Mouse (Mus musculus) kidney, adult 2 months (tissue): ENCODE measurements around the gene Rad51c. TPM values are rescaled to one million over a fixed set of nuclear protein-coding genes. Genes with fewer than 3 reads are reported as not detected.
"Not testable (repeated sequence)": the region's sequence is repeated elsewhere in the genome, so short reads cannot be mapped to it uniquely, and the experiment has no call there.

ENCODE experiments used
- DNase-seq: peaks from one replicate; pipeline ENCODE4 v3.0.0; 2021
- H3K27ac ChIP-seq: fragments of 200-500 bp; 2 replicates; pipeline ENCODE4 v1.5.1; 2012; ENCODE audit warnings: low read depth, low read length, control low read depth, inconsistent platforms; ENCODE audit not compliant: insufficient read depth
- H3K27me3 ChIP-seq: fragments of 200-500 bp; replicated peaks from 2 replicates; pipeline ENCODE4 v1.6.1; 2012; ENCODE audit warnings: mild to moderate bottlenecking, moderate library complexity, low read length, inconsistent platforms; ENCODE audit not compliant: control insufficient read depth, insufficient read depth
- H3K36me3 ChIP-seq: fragments of 200-500 bp; 2 replicates; pipeline ENCODE4 v1.6.1; 2012; ENCODE audit warnings: mild to moderate bottlenecking, moderate library complexity, low read length, inconsistent platforms; ENCODE audit not compliant: control insufficient read depth, insufficient read depth
- H3K4me1 ChIP-seq: fragments of 200-500 bp; 2 replicates; pipeline ENCODE4 v1.6.1; 2011; ENCODE audit warnings: low read length; ENCODE audit not compliant: control insufficient read depth, insufficient read depth
- H3K4me3 ChIP-seq: fragments of 200-500 bp; 2 replicates; pipeline ENCODE4 v1.5.1; 2011; ENCODE audit warnings: mild to moderate bottlenecking, low read depth, low read length, control low read depth; ENCODE audit not compliant: insufficient read depth
- CTCF ChIP-seq: fragments of 200-500 bp; conservative IDR thresholded peaks from 2 replicates; pipeline ENCODE4 v1.5.1; 2011; ENCODE audit warnings: low read depth, mild to moderate bottlenecking, control low read depth, low read length, moderate library complexity, mixed read lengths; ENCODE audit not compliant: insufficient read depth, insufficient read length
- POLR2A ChIP-seq: fragments of 200-500 bp; IDR thresholded peaks from one replicate; pipeline ENCODE4 v1.6.1; 2011; ENCODE audit warnings: low read depth, low read length, control low read depth
- WGBS: fragments of 180-500 bp; shearing (Covaris S2); methylation state at CpG from one replicate; pipeline ENCODE4 v1.1.7; 2018; 5-methylcytosine and 5-hydroxymethylcytosine counted together
- polyA plus RNA-seq: library from polyadenylated mRNA; depleted of rRNA; stranded (reverse); fragments of >200 nt; gene quantifications from 2 replicates; pipeline ENCODE4 v1.2.3, GENCODE M21; 2012

Rad51c gene
- polyA plus RNA-seq, 1 experiment, result 0.77 TPM

GRCm38 (mm10) chr11:87447429-87447828 lies 42.7 kb upstream of the Rad51c start:
- no peak overlapping the region for H3K4me3 ChIP-seq
- H3K27me3 ChIP-seq, result no peaks in the 10 kb centered on the region
- H3K27ac ChIP-seq, result no peak overlapping the region
- H3K36me3 ChIP-seq, result no peaks in the 10 kb centered on the region
- no peak for DNase-seq
- no peak for TF ChIP-seq CTCF
- TF ChIP-seq POLR2A, result no peak
- H3K4me1 ChIP-seq, result no peaks in the 10 kb centered on the region; the same call in 1 of the 2 replicates

- no peak for DNase-seq
- Histone ChIP-seq H3K4me1 (no peaks in the 10 kb centered on the region; the same call in 1 of the 2 replicates), H3K27ac (no peak overlapping the region), H3K4me3 (no peak overlapping the region), H3K27me3 (no peaks in the 10 kb centered on the region), H3K36me3 (no peaks in the 10 kb centered on the region)
- 89% methylated on average over 3 of the region's 3 CpGs for WGBS
- TF ChIP-seq POLR2A (no peak), CTCF (no peak)
Measured at GRCm38 (mm10) chr11:87446159-87446558, 41.4 kb upstream of the Rad51c start.

- not testable (repeated sequence) for H3K36me3 ChIP-seq, DNase-seq, H3K4me3 ChIP-seq, H3K27me3 ChIP-seq, H3K4me1 ChIP-seq, H3K27ac ChIP-seq
- WGBS, result 60% methylated on average over 4 of the region's 4 CpGs
Measured at GRCm38 (mm10) chr11:87445593-87445992, 40.8 kb upstream of the Rad51c start.

- H3K27me3 ChIP-seq, result no peaks in the 10 kb centered on the region
- WGBS, result 14% methylated on average over 16 of the region's 16 CpGs
- H3K27ac ChIP-seq, result no peak overlapping the region
- no peaks in the 10 kb centered on the region; the same call in 1 of the 2 replicates for H3K4me1 ChIP-seq
- TF ChIP-seq CTCF (no peak), POLR2A (no peak)
- no peaks in the 10 kb centered on the region for H3K36me3 ChIP-seq
- no peak overlapping the region for H3K4me3 ChIP-seq
- no peak for DNase-seq
Measured at GRCm38 (mm10) chr11:87444735-87445428, 40.1 kb upstream of the Rad51c start.

- not testable (repeated sequence) for DNase-seq, H3K4me1 ChIP-seq, H3K27me3 ChIP-seq, H3K27ac ChIP-seq, H3K36me3 ChIP-seq, H3K4me3 ChIP-seq
- 65% methylated on average over 10 of the region's 10 CpGs for WGBS
Measured at GRCm38 (mm10) chr11:87444056-87444455, 39.3 kb upstream of the Rad51c start.

- DNase-seq, result peak; percentile 82
- Histone ChIP-seq H3K27ac (0 out of 2 replicates have a peak overlapping the region, but pooled peaks have one; percentile 41), H3K4me3 (no peak overlapping the region), H3K4me1 (no peaks in the 10 kb centered on the region; the same call in 1 of the 2 replicates), H3K36me3 (no peaks in the 10 kb centered on the region), H3K27me3 (no peaks in the 10 kb centered on the region)
- WGBS, result under 1% methylated on average over 5 of the region's 5 CpGs
- no peak for TF ChIP-seq CTCF
- no peak for TF ChIP-seq POLR2A
Measured at GRCm38 (mm10) chr11:87443373-87443883, 38.7 kb upstream of the Rad51c start.

GRCm38 (mm10) chr11:87442643-87443372 lies 38.1 kb upstream of the Rad51c start:
- not testable (repeated sequence) for H3K27ac ChIP-seq, H3K27me3 ChIP-seq, H3K4me1 ChIP-seq, H3K36me3 ChIP-seq
- peak; percentile 91 for DNase-seq
- WGBS, result under 1% methylated on average over 34 of the region's 62 CpGs
- H3K4me3 ChIP-seq, result 0 out of 2 replicates have a peak overlapping the region, but pooled peaks have one; percentile 2
